Mouse (Mus musculus) layer of hippocampus, adult 9-10 months (tissue): Measurements from ENCODE around the gene AU040320.

Source experiments
- DNase-seq: peaks from one replicate; pipeline ENCODE4 v3.0.0; 2022; ENCODE audit warnings: low spot score

AU040320 gene

GRCm38 (mm10) chr4:126753268-126754230, at the start of gene AU040320, which contains the start of gene Ncdn:
TSS of gene AU040320 (plus strand) at chr4:126753544.
TSS of gene Ncdn (minus strand) at chr4:126753438.
- peak; percentile 95 for DNase-seq

GRCm38 (mm10) chr4:126706630-126707438, 46.5 kb upstream of the AU040320 start:
- DNase-seq: no peak

GRCm38 (mm10) chr4:126707439-126707826, 45.9 kb upstream of the AU040320 start:
- no peak for DNase-seq

GRCm38 (mm10) chr4:126732111-126732510, 21.2 kb upstream of the AU040320 start:
- no peak for DNase-seq

GRCm38 (mm10) chr4:126732531-126733380, 20.6 kb upstream of the AU040320 start:
- no peak for DNase-seq

- DNase-seq: no peak
Measured at GRCm38 (mm10) chr4:126734001-126734603, 19.2 kb upstream of the AU040320 start.

GRCm38 (mm10) chr4:126734700-126735381, 18.5 kb upstream of the AU040320 start:
- DNase-seq: no peak

- DNase-seq: no peak
Measured at GRCm38 (mm10) chr4:126735382-126736000, 17.9 kb upstream of the AU040320 start.

- no peak for DNase-seq
Measured at GRCm38 (mm10) chr4:126736001-126736414, 17.3 kb upstream of the AU040320 start, which contains the start of gene Tfap2e. TSS of gene Tfap2e (minus strand) at chr4:126736240.

GRCm38 (mm10) chr4:126739966-126740676, 13.2 kb upstream of the AU040320 start:
- DNase-seq: no peak

GRCm38 (mm10) chr4:126741448-126741847, 11.9 kb upstream of the AU040320 start:
- peak; percentile 85 for DNase-seq

GRCm38 (mm10) chr4:126742976-126743375, 10.4 kb upstream of the AU040320 start:
- no peak for DNase-seq

GRCm38 (mm10) chr4:126743713-126744112, 9.6 kb upstream of the AU040320 start:
- no peak for DNase-seq

GRCm38 (mm10) chr4:126744831-126745230, 8.5 kb upstream of the AU040320 start:
- DNase-seq: no peak

- DNase-seq: no peak
Measured at GRCm38 (mm10) chr4:126745506-126746193, 7.7 kb upstream of the AU040320 start.

GRCm38 (mm10) chr4:126746194-126746840, 7.0 kb upstream of the AU040320 start:
- no peak for DNase-seq

GRCm38 (mm10) chr4:126748381-126748780, 5.0 kb upstream of the AU040320 start:
- no peak for DNase-seq

GRCm38 (mm10) chr4:126749553-126749952, 3.8 kb upstream of the AU040320 start:
- DNase-seq: no peak
